Mouse (Mus musculus): ENCODE measurements around the gene Mrps25.

GRCm38 (mm10) chr6:92176450-92176849, 7.4 kb downstream of the Mrps25 start:
- TF ChIP-seq CTCF (IDR thresholded peaks at IDR 0.05; ENCODE audit: extremely low read depth, insufficient read depth, low read length) (no peak), POLR2A (IDR thresholded peaks at IDR 0.05; ENCODE audit: extremely low read depth, insufficient read depth, low read length) (no peak)
